Mouse (Mus musculus): ENCODE data around the gene Nos1ap.

GRCm38 (mm10) chr1:170477636-170478600 is 111.7 kb downstream of the Nos1ap start:
- no peak for TF ChIP-seq GATA1 (IDR thresholded peaks at IDR 0.05; ENCODE audit: low read length)
- TF ChIP-seq TAL1 (IDR thresholded peaks at IDR 0.05; ENCODE audit: low read length), result no peak
